Mouse (Mus musculus) lung, adult 2 months (tissue): Measurements from ENCODE around the gene Nup214. TPM values are rescaled to one million over a fixed set of nuclear protein-coding genes. Genes with fewer than 3 reads are reported as not detected.
"Not testable (repeated sequence)": the region's sequence is repeated elsewhere in the genome, so short reads cannot be mapped to it uniquely, and the experiment has no call there.

Source experiments
- DNase-seq: peaks from one replicate; pipeline ENCODE4 v3.0.0; 2022
- H3K4me1 ChIP-seq: fragments of 200-500 bp; 2 replicates; pipeline ENCODE4 v1.6.1; 2011; ENCODE audit warnings: low read length; ENCODE audit not compliant: control insufficient read depth, insufficient read depth
- H3K4me3 ChIP-seq: fragments of 200-500 bp; replicated peaks from 2 replicates; pipeline ENCODE3; 2011; ENCODE audit warnings: low read depth, mild to moderate bottlenecking, control low read depth, low read length; ENCODE audit errors: extremely low read depth
- CTCF ChIP-seq: fragments of 200-500 bp; IDR thresholded peaks from 2 replicates; pipeline ENCODE4 v1.5.1; 2011; ENCODE audit warnings: mild to moderate bottlenecking, low read length, control low read depth; ENCODE audit not compliant: insufficient read depth
- POLR2A ChIP-seq: fragments of 200-500 bp; IDR thresholded peaks from 2 replicates; pipeline ENCODE4 v1.6.1; 2011; ENCODE audit warnings: low read depth, mild to moderate bottlenecking, control low read depth, low read length, borderline replicate concordance; ENCODE audit errors: extremely low read depth
- WGBS: fragments of 180-500 bp; shearing (Covaris S2); methylation state at CpG from one replicate; pipeline ENCODE4 v1.1.7; 2018; 5-methylcytosine and 5-hydroxymethylcytosine counted together
- polyA plus RNA-seq: library from polyadenylated mRNA; depleted of rRNA; stranded (reverse); fragments of >200 nt; gene quantifications from 2 replicates; pipeline ENCODE4 v1.2.3, GENCODE M21; 2012

Nup214 gene
- polyA plus RNA-seq, 1 experiment = 35.1 TPM

DNA sequence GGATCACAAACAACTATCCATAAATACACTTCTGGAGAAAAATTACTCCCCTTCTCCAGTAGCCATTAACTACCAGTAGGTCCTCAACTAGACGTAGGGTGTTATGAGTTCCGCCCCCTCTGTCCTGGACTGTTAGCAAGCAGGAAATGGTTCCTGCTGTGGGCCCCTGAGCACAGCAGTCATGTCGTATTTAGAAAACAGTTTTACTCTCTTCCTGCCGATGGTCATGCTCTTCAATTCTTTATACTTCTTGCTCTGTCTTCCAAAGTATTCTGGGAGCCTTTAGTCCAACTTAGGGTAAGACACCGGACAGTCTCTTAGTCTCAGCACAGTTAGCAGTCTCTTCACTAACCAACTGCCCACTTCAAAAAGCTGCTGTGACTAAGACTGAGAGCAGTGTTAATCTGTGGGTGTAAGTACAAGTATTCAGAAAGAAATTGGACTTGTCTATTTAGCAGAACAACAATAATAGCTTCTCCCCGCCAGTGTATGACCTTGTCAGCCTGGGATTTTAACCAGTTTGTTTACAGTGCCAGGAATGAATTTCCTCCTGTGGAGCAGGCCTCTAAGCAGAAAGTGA is 63.1 kb downstream of the Nup214 start:
- no peak for DNase-seq
- Histone ChIP-seq H3K4me1 (no peaks in the 10 kb centered on the region), H3K4me3 (no peak overlapping the region)
- WGBS = 45% methylated on average over 6 of the region's 6 CpGs
- TF ChIP-seq POLR2A = no peak
- TF ChIP-seq CTCF = no peak

DNA sequence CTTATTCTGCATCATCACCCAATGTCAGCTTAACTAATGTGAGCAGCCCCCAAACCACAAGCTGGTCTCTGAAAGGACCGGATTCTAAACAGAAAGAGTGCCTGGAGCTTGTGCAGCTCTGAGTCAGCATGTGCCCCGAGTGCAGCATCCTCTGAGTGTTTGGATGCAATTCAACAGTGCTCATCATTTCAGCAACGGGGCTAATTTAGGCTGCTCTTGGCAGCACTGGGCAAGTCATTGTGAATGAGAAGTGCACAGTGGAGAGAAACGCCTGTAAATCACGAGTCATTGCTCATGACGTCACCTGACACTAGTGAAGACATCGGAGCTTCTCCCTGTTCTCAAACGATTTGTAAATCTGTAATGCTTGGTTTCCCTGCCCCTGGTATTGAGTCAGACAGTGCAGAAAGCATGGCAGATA is 64.4 kb downstream of the Nup214 start:
- no peak for DNase-seq

DNA sequence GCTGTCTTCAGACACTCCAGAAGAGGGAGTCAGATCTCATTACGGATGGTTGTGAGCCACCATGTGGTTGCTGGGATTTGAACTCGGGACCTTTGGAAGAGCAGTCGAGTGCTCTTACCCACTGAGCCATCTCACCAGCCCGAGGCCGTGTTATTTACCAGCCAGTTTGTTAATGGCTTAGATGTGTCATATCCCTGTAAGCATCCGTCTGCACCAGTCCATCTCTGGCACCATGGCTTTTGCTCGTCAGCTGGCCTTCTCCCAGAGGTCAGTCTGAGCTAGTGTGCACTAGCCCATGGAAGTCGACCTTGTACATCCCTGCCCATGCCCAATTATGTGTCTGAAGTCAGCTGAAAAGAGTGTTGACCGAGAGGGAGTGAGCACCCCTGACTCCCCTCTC is 66.4 kb downstream of the Nup214 start:
- 92% methylated on average over 9 of the region's 9 CpGs for WGBS
- not testable (repeated sequence) for H3K4me3 ChIP-seq, H3K4me1 ChIP-seq, DNase-seq

More for the DNA sequence above, 64.4 kb downstream of the Nup214 start:
- Histone ChIP-seq H3K4me3 (no peak overlapping the region), H3K4me1 (no peaks in the 10 kb centered on the region)
- TF ChIP-seq POLR2A = no peak
- TF ChIP-seq CTCF = no peak
- 70% methylated on average over 8 of the region's 8 CpGs for WGBS

DNA sequence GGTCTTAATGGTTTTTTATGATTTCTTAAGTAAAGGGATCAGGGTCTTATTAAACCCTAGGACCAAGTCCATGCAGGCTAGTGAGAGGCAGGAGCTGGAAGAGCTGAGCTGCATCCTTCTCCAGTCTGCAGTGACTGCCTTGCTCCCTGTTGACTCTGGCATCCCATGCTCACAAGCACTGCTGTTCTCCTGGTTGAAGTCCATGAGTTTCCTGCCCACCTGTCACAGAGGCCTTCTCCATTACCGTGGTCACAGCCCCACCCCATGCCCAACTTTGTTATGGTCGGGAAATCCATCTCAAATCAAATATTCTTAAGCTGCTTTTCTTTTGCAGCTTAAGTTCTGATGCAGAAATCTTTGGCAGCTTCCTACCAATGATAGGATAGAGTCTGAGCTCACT is 66.9 kb downstream of the Nup214 start:
- Histone ChIP-seq H3K4me3 (no peak overlapping the region), H3K4me1 (no peaks in the 10 kb centered on the region)
- TF ChIP-seq POLR2A (no peak), CTCF (no peak)
- WGBS = 85% methylated on average over 2 of the region's 2 CpGs
- no peak for DNase-seq

DNA sequence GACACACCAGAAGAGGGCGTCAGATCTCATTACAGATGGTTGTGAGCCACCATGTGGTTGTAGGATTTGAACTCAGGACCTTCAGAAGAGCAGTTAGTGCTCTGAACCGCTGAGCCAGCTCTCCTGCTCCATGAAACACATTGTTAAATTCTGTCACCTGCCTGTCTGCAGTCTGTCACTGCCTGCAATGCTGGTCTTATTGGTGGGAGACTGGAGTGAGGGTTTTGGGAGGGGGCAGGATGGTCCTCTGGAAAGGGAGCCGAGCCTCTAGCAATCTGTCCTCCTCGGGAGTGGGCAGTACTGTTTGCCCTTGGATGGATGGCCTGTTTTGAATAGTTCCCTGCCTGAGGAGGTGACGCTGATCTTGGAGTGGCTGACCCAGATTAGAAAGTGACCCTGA is 69.6 kb downstream of the Nup214 start:
- H3K4me3 ChIP-seq = no peak overlapping the region
- DNase-seq = no peak
- WGBS = 66% methylated on average over 5 of the region's 5 CpGs
- TF ChIP-seq POLR2A = no peak
- no peak for TF ChIP-seq CTCF
- H3K4me1 ChIP-seq = no peaks in the 10 kb centered on the region

DNA sequence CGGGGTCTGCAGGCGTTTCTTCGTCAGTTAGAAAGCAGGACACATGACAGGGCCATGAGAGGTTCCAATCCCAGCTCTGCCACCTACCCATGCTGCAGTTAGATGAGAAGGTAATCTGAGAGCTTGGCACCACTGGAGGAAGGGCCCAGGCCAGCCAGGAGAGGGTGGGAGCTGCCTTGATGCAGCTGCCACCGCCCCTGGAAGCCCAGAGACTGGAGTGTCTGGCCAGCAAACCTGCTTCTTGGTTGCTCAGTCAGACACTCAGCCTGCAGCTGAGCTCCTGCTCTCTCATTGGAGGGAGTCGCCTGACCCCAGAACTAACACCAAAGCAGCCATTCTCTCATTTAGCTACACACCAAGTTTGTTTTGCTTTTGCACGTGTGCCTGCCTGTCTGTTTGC is 71.1 kb downstream of the Nup214 start:
- WGBS = 78% methylated on average over 6 of the region's 6 CpGs
- DNase-seq = no peak
- H3K4me1 ChIP-seq = no peaks in the 10 kb centered on the region
- no peak overlapping the region for H3K4me3 ChIP-seq
- TF ChIP-seq POLR2A (no peak), CTCF (no peak)

DNA sequence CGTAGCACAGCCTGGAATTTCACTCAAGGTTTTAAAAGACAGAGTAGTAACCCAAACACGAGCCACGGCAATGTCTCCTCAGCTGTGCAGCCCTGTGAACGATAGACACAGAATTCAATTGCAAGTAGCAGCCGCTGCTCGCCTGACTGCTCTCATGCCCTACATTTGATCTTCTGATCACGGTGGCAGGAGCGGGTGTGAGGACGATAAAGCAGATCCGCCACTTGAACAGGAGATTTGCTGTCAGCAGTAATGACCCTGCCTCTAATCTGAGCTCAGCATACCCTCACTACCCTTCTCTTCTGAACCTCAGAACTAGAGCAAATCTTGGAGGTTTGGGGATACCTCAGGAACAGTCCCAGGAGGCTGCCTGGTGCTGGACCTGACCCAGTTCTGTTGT is 71.8 kb downstream of the Nup214 start:
- WGBS = 85% methylated on average over 10 of the region's 10 CpGs
- H3K4me3 ChIP-seq = no peak overlapping the region
- TF ChIP-seq POLR2A (no peak), CTCF (no peak)
- no peaks in the 10 kb centered on the region for H3K4me1 ChIP-seq
- no peak for DNase-seq

DNA sequence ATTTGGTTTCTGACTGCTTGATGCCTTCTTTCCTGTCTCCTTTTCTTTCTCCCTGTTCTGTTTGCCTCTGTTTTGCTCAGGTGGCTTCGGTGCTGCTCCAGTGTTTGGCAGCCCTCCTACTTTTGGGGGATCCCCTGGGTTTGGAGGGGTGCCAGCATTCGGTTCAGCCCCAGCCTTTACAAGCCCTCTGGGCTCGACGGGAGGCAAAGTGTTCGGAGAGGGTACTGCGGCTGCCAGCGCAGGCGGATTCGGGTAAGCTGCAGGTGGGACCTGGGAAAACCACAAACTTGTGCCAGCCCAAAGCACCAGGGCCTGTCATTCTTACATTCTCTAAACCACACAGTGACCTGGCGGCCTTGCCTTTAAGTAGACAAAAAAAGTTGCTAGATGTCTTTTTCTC is 73.1 kb downstream of the Nup214 start:
- Histone ChIP-seq H3K4me3 (no peak overlapping the region), H3K4me1 (no peaks in the 10 kb centered on the region)
- 79% methylated on average over 10 of the region's 10 CpGs for WGBS
- DNase-seq = no peak
- TF ChIP-seq POLR2A = no peak
- TF ChIP-seq CTCF = no peak

DNA sequence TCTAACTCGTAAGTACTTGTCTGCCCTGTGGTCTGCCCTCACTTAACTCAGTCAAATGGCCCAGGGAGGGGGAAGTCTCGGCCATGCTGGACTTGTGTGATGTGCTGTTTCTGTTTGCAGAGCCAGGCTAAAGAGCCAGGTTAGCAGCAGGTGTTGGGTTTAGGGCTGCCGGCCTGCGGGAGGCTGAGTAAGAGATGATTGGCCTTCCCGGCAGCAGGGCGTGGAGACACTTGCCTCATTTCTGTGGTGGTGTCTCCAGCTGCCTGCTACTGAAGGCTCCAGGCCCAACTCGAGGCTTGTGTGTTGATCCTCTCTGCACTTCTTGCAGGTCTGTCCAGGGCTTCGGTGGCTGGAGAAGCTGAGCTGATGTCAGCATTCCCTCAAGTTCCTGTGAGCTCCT is 77.6 kb downstream of the Nup214 start:
- DNase-seq = no peak
- no peaks in the 10 kb centered on the region for H3K4me1 ChIP-seq
- WGBS = 84% methylated on average over 8 of the region's 8 CpGs
- H3K4me3 ChIP-seq = no peak overlapping the region
- no peak for TF ChIP-seq CTCF
- no peak for TF ChIP-seq POLR2A

DNA sequence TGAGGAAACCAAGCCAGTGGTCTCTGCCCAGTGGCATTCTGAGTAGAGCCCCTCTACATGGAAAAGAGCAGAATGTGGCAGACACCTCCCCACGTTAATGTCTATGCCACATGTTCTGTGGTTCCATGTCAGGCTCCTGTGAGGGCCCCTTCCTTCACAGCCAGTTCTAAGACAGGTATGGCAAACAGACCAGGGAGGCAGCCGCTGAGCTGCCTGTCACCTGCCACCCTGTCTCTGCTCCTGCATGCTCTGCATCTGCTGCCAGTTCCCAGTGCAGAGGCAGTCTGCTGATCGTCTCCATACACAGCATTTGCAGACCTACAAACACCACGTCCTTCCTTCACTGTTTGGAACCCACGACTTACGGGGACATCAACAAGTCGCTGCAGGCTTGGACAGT is 78.2 kb downstream of the Nup214 start:
- DNase-seq = no peak
- 92% methylated on average over 7 of the region's 7 CpGs for WGBS

DNA sequence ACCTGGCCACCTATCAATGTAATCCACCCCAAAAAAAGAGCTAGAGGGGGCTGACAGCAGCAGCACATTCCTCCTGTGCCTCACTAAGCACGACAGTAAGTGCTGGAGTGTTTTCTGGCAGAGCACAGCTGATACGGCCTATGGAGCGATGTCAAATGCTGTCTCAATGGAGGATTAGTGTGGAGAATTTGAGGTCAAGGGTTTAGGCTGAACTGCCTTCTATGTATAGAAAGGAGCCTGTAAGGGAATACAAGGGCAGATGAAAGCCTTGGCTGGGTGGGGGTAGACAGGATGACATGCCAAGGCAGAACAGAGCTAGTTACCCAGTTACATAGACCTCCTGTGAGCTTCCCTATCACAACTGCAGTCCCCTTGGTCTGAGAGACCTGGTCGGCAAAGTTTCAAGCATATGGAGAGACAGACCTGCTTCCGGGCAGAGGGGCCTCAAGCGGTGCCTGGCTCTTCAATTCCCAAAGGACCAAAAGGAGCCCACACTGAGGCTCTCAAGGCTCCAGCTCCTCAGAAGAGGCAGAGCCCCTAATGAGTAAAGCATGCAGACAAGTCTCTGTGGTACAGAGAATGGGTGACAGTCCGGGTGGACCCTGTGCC is 81.2 kb downstream of the Nup214 start:
- TF ChIP-seq CTCF = no peak
- TF ChIP-seq POLR2A = no peak
- H3K4me1 ChIP-seq = no peaks in the 10 kb centered on the region
- DNase-seq = no peak
- 68% methylated on average over 7 of the region's 7 CpGs for WGBS
- no peak overlapping the region for H3K4me3 ChIP-seq

More for the DNA sequence above, 78.2 kb downstream of the Nup214 start:
- H3K4me3 ChIP-seq = no peak overlapping the region
- TF ChIP-seq POLR2A (no peak), CTCF (no peak)
- no peaks in the 10 kb centered on the region for H3K4me1 ChIP-seq
